Mouse (Mus musculus) MEL (cell line): ENCODE data around the gene Kif24.

ENCODE experiments used
- EP300 ChIP-seq, 2 experiments: IDR thresholded peaks; 2 replicates each; pipeline ENCODE4 v1.6.1; 2011; ENCODE audit warnings: improper control_type of control experiment in 2 of 2, low read length in 2 of 2, low read depth in 1 of 2, mild to moderate bottlenecking in 1 of 2
- MEF2A ChIP-seq: IDR thresholded peaks from 2 replicates; pipeline ENCODE4 v1.6.1; 2014; ENCODE audit warnings: low read depth, mild to moderate bottlenecking, inconsistent platforms, low read length, improper control_type of control experiment; ENCODE audit not compliant: poor library complexity, insufficient replicate concordance, severe bottlenecking; ENCODE audit errors: extremely low read depth

- TF ChIP-seq EP300 (IDR thresholded peaks at IDR 0.05; ENCODE audit: low read depth in 1 of 2, low read length in 2 of 2): no peak
- TF ChIP-seq MEF2A: no peak
Observed at GRCm38 (mm10) chr4:41497579-41497978, 32.9 kb upstream of the Kif24 start.
